ENCODE assay signal across 17 mouse cellular contexts in genomic region chr16:65378276-65378675, GRCm38 (mm10).
A peak's percentile ranks its signal among the peaks of the same experiment; 100 is the strongest.
DNase-seq lines count a peak whose midpoint lies in the region; ATAC-seq lines count a peak whose summit lies in the region.
"Had no signal": no experiment of that assay in that cellular context is flagged by ENCODE, and none has a peak within 500 bp of the region (broad histone marks: within the 10 kb centered on the region; RNA-seq: fewer than 3 reads in every experiment).

No protein-coding gene starts in this region.

- DNase-seq in 416B (ENCODE audit: low read depth) = peak; percentile 4
- DNase-seq in adrenal gland, adult 8-10 months = no peak
- no peak for DNase-seq in layer of hippocampus, postnatal 25 days (ENCODE audit: extremely low spot score in 1 of 2, low spot score in 1 of 2)
- DNase-seq in urinary bladder, postnatal 4 days (ENCODE audit: low spot score in 2 of 2) = no peak
- DNase-seq: adrenal gland, adult 2 months; adrenal gland, postnatal 14 days; adrenal gland, postnatal 36 days; cerebellum, adult 11-12 months; cerebellum, adult 2 months; cerebellum, adult 9-10 months; cerebellum, postnatal 10 days; cerebellum, postnatal 25 days; embryo, embryonic 11 days had no signal

- ATAC-seq in granulocyte monocyte progenitor cell, adult 5-6 weeks (replicated peaks; ENCODE audit: poor library complexity, severe bottlenecking) = peak; percentile 96
- ATAC-seq in megakaryocyte, adult 5-6 weeks (ENCODE audit: poor library complexity, severe bottlenecking) = peak; percentile 82
- ATAC-seq: forebrain, embryonic 14.5 days; forebrain, embryonic 16.5 days had no signal
